Mouse (Mus musculus) MEL (cell line): ENCODE measurements around the gene Scd3.

ENCODE experiments used
- CHD2 ChIP-seq: IDR thresholded peaks from 2 replicates; pipeline ENCODE4 v1.6.1; 2011; ENCODE audit warnings: low read length, improper control_type of control experiment
- CTCF ChIP-seq, 3 experiments: IDR thresholded peaks in 2 of 3; conservative IDR thresholded peaks in 1 of 3; 2 replicates each; pipeline ENCODE4 v1.5.1; 2011 to 2012; ENCODE audit warnings: low read length in 3 of 3, low read depth in 2 of 3, mild to moderate bottlenecking in 2 of 3, improper control_type of control experiment in 1 of 3, inconsistent platforms in 1 of 3, mixed read lengths in 1 of 3, moderate library complexity in 1 of 3; ENCODE audit not compliant: control insufficient read depth in 1 of 3, insufficient read depth in 1 of 3, poor library complexity in 1 of 3, severe bottlenecking in 1 of 3
- E2F4 ChIP-seq: IDR thresholded peaks from 2 replicates; pipeline ENCODE4 v1.6.1; 2011; ENCODE audit warnings: low read depth, low read length, improper control_type of control experiment, borderline replicate concordance
- EP300 ChIP-seq, 2 experiments: IDR thresholded peaks; 2 replicates each; pipeline ENCODE4 v1.6.1; 2011; ENCODE audit warnings: improper control_type of control experiment in 2 of 2, low read length in 2 of 2, low read depth in 1 of 2, mild to moderate bottlenecking in 1 of 2
- MYC ChIP-seq: IDR thresholded peaks from 2 replicates; pipeline ENCODE4 v1.6.1; 2011; ENCODE audit warnings: low read depth, mild to moderate bottlenecking, low read length, improper control_type of control experiment, moderate library complexity
- POLR2A ChIP-seq, 2 experiments: IDR thresholded peaks; 2 replicates each; pipeline ENCODE4 v1.6.1; 2011 to 2012; ENCODE audit warnings: low read length in 2 of 2, mild to moderate bottlenecking in 2 of 2, control low read depth in 1 of 2, improper control_type of control experiment in 1 of 2, low read depth in 1 of 2, moderate library complexity in 1 of 2; ENCODE audit not compliant: control insufficient read depth in 1 of 2, insufficient read depth in 1 of 2, poor library complexity in 1 of 2
- TBP ChIP-seq: IDR thresholded peaks from 2 replicates; pipeline ENCODE4 v1.8.0; 2011; ENCODE audit warnings: low read depth, low read length, improper control_type of control experiment

DNA sequence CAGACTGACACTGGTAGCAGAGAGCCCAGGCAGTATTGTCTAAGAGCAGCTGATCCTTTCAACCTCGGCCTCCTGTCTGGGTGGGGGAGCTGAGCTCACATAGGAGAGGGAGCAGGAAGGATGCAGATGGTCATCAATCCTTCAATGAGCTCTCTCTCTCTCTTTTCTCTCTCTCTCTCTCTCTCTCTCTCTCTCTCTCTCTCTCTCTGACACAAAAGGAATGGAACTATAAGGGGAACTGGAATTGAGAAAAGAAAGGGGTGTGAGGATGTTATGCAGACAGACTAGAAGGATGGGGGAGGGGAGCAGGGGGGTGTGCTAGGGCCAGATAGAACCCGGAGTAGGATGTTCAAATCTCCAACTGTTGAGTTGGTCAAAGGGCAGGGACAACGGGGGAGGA, 10.7 kb upstream of the Scd3 start, which contains the start of gene Pkd2l1:
- TF ChIP-seq TBP (no peak), MYC (no peak), E2F4 (no peak), CTCF (IDR thresholded peaks at IDR 0.05 in 2 of 3, conservative IDR thresholded peaks at IDR 0.05 in 1 of 3; ENCODE audit: control insufficient read depth in 1 of 3, insufficient read depth in 1 of 3, low read depth in 2 of 3, low read length in 3 of 3, poor library complexity in 1 of 3, severe bottlenecking in 1 of 3) (no peak), EP300 (IDR thresholded peaks at IDR 0.05; ENCODE audit: low read depth in 1 of 2, low read length in 2 of 2) (no peak), POLR2A (IDR thresholded peaks at IDR 0.05; ENCODE audit: control insufficient read depth in 1 of 2, insufficient read depth in 1 of 2, low read depth in 1 of 2, low read length in 2 of 2, poor library complexity in 1 of 2) (no peak), CHD2 (no peak)
